Mouse (Mus musculus): ENCODE data around the gene Ckmt1. TPM values are rescaled to one million over a fixed set of nuclear protein-coding genes. Genes with fewer than 3 reads are reported as not detected.
"Not testable (repeated sequence)": the region's sequence is repeated elsewhere in the genome, so short reads cannot be mapped to it uniquely, and the experiment has no call there.

The Ckmt1 gene
- total RNA-seq, 2 experiments from 2014 or later, result 360 to 396 TPM

- Histone ChIP-seq H3K27ac (no peak overlapping the region; the same call in 1 of the 2 replicates), H3K4me3 (no peak overlapping the region)
- no peak for TF ChIP-seq CTCF (conservative IDR thresholded peaks at IDR 0.05)
- DNase-seq (ENCODE audit: low spot score in 2 of 2), result no peak
These were observed 6.1 kb downstream of the Ckmt1 start for GRCm38 (mm10) chr2:121363656-121364055.

- H3K4me3 ChIP-seq, result no peak overlapping the region
- no peak for DNase-seq (ENCODE audit: low spot score in 2 of 2)
- no peak for TF ChIP-seq CTCF (conservative IDR thresholded peaks at IDR 0.05)
- no peak overlapping the region for H3K27ac ChIP-seq
These were observed 11.3 kb downstream of the Ckmt1 start for GRCm38 (mm10) chr2:121368831-121369230.

GRCm38 (mm10) chr2:121370921-121371320, 13.4 kb downstream of the Ckmt1 start:
- no peak overlapping the region for H3K27ac ChIP-seq
- TF ChIP-seq CTCF (conservative IDR thresholded peaks at IDR 0.05), result no peak
- DNase-seq (ENCODE audit: low spot score in 2 of 2), result no peak
- H3K4me3 ChIP-seq, result no peak overlapping the region

DNA sequence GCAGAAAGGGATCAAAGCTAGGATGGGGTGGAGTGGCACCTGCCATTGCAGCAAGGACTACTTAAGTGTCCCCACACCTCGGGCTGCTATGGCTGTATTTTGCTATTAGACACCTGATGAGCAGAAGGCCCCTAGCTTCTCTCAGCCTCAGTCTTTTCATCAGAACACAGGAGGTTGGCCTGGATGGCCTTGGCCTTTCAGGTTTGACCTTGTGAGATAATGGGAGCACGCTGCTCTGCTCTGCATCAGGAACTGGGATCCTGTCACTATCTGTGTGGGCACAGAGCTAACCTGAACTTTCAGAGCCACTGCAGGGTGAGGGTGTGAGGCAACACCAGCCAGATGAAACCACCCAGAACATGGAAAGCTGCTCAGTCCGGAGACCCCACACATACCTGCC, 14.8 kb downstream of the Ckmt1 start:
- no peak for TF ChIP-seq CTCF (conservative IDR thresholded peaks at IDR 0.05)
- Histone ChIP-seq H3K4me3 (no peak overlapping the region), H3K27ac (no peak overlapping the region)
- no peak for DNase-seq (ENCODE audit: low spot score in 2 of 2)

GRCm38 (mm10) chr2:121374766-121375165, 17.3 kb downstream of the Ckmt1 start:
- H3K27ac ChIP-seq, result no peak overlapping the region
- DNase-seq (ENCODE audit: low spot score in 2 of 2), result no peak

DNA sequence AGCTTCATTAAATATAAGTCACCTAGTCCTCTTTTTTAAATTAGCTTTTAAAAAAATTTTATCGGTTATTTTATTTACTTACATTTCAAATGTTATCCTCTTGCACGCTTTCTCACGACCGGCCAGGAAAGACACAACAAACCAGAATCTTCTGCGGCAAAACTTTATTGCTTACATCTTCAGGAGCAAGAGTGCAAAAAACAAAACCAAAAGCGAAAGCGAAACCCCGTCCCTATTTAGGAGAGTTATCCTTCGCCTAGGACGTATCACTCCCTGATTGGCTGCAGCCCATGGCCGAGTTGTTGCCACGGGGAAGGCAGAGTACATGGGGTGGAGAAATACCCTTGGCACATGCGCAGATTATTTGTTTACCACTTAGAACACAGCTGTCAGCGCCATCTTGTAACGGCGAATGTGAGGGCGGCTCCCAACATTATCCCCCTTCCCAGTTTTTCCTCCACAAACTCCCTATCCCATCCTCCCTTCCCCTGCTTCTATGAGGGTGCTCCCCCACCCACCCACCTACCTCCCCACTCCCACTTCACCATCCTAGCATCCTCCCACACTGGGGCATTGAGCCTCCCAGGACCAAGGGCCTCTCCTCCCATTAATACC, 29.6 kb downstream of the Ckmt1 start, which contains the start of gene Strc:
TSS of gene Strc (minus strand) at position 208 of the 615 bp plus-strand sequence.
- not testable (repeated sequence) for H3K27ac ChIP-seq; H3K4me3 ChIP-seq; DNase-seq (ENCODE audit: low spot score in 2 of 2)

More at GRCm38 (mm10) chr2:121374766-121375165, 17.3 kb downstream of the Ckmt1 start:
- H3K4me3 ChIP-seq, result no peak overlapping the region
- no peak for TF ChIP-seq CTCF (conservative IDR thresholded peaks at IDR 0.05)

DNA sequence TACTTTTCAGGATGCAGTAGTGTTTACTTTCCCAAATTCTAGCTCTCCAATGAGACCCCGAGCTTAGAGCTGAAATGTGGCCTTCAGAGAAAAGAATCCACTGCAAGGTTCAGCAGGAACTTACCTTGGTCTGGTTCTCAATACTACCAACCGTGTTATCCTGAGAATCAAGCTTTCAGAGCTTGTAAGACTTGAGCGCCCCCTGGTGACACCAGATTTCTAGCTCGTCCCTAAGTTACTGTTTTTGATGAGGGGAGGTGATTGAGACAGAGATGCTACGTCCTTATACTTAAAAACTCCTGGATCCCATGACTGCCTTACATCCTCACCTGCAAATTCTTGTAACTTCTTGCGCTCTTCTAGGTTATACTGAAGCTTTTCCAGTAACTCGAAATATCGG, 39.1 kb downstream of the Ckmt1 start:
- DNase-seq (ENCODE audit: low spot score in 2 of 2), result peak; percentile 77 to 91
- TF ChIP-seq CTCF (conservative IDR thresholded peaks at IDR 0.05), result peak; percentile 88
- no peak overlapping the region for H3K4me3 ChIP-seq

DNA sequence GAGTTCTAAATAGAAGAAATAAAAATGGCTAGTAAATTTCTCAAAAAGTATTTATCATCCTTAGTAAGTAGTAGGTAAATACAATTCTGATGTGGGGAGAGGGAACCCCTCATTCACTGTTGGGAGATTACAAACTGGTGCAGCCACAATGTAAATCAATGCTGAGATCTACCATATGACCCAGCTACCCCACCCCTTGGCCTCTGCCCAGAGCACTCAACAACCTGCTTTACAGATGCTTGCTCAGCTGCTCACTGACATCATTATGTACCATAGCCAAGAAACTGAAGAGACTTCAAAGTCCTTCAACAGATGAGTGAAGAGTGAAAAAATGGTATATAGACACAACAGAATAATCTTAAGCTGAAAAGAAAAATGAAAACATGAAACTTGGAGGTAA, 45.8 kb downstream of the Ckmt1 start:
- H3K27ac ChIP-seq, result no peak overlapping the region
- no peak overlapping the region for H3K4me3 ChIP-seq
- TF ChIP-seq CTCF (conservative IDR thresholded peaks at IDR 0.05), result no peak
- DNase-seq (ENCODE audit: low spot score in 2 of 2), result no peak

More for the DNA sequence above, 39.1 kb downstream of the Ckmt1 start:
- H3K27ac ChIP-seq, result no peak overlapping the region

GRCm38 (mm10) chr2:121408160-121408559, 50.6 kb downstream of the Ckmt1 start:
- Histone ChIP-seq H3K27ac (no peak overlapping the region), H3K4me3 (no peak overlapping the region)
- no peak for DNase-seq (ENCODE audit: low spot score in 2 of 2)
- TF ChIP-seq CTCF (conservative IDR thresholded peaks at IDR 0.05), result peak; percentile 77

DNA sequence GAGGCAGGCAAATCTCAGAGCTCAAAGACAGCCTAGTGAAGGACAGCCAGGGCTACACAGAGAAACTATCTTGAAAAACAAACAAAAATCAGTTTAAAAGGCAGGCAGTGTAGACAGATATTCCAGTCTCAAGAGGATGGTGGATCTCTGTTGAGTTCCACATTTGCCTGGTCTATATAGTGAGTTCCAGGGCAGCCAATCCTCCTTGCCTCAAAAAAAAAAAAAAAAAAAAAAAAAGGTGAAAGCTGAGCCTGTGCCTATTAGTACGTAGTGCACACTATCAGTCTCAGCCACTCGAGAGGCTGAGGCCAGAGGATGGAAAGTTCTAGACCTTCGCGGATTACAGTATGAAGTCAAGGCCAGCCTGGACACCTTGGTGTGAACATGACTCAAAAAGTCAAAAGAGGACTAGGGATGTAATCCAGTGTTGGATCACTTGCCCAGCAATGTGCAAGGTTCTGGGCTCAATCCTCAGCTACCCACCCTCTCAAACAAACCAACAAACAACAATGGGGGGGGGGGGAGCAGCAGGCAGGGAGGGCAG, 55.4 kb downstream of the Ckmt1 start:
- peak in 1 of 2 experiments; percentile 11 for DNase-seq (ENCODE audit: low spot score in 2 of 2)
- peak overlapping the region; percentile 100 for H3K4me3 ChIP-seq
- TF ChIP-seq CTCF (conservative IDR thresholded peaks at IDR 0.05), result no peak
- H3K27ac ChIP-seq, result peak overlapping the region; percentile 98

Other genes with a start within 250 kb of the Ckmt1 start
- under 1 TPM in 1 of 2 experiments, not detected in 1; 0.33 TPM for gene Tgm7, start 247.9 kb upstream of the Ckmt1 start, total RNA-seq (2021)
- 10 to 100 TPM; 17.6 to 17.9 TPM for gene Adal, start 217.3 kb upstream of the Ckmt1 start, total RNA-seq (2021)
- 1 to 10 TPM; 8.3 to 9.6 TPM for gene Lcmt2, start 217.1 kb upstream of the Ckmt1 start, total RNA-seq (2021)
- gene Tubgcp4, start 187.1 kb upstream of the Ckmt1 start, total RNA-seq (2021), result 10 to 100 TPM; 39.0 to 42.3 TPM
- gene Zscan29, start 186.6 kb upstream of the Ckmt1 start, total RNA-seq (2021), result 1 to 10 TPM; 5.0 to 6.6 TPM
- gene Trp53bp1, start 86.3 kb upstream of the Ckmt1 start, total RNA-seq (2021), result 100 to 1,000 TPM; 148 to 162 TPM
- 100 to 1,000 TPM; 622 to 629 TPM for gene Map1a, start 68.1 kb upstream of the Ckmt1 start, total RNA-seq (2021)
- 100 to 1,000 TPM; 106 to 110 TPM for gene Ppip5k1, start 2.3 kb upstream of the Ckmt1 start, total RNA-seq (2021)
- under 1 TPM; 0.46 to 0.69 TPM for gene Strc, start 29.5 kb downstream of the Ckmt1 start, total RNA-seq (2021)
- gene Pdia3, start 56.1 kb downstream of the Ckmt1 start, total RNA-seq (2021), result 100 to 1,000 TPM; 170 to 193 TPM
- 1 to 10 TPM; 5.3 TPM for gene Catsper2, start 56.1 kb downstream of the Ckmt1 start, total RNA-seq (2021)
- not detected for gene Ell3, start 86.6 kb downstream of the Ckmt1 start, total RNA-seq (2021)
- gene Serf2, start 91.5 kb downstream of the Ckmt1 start, total RNA-seq (2021), result 100 to 1,000 TPM; 146 to 155 TPM
- gene Hypk, start 95.6 kb downstream of the Ckmt1 start, total RNA-seq (2021), result 10 to 100 TPM; 17.6 to 18.2 TPM
- under 1 TPM; 0.47 to 0.82 TPM for gene Serinc4, start 99.1 kb downstream of the Ckmt1 start, total RNA-seq (2021)
- gene Mfap1b, start 116.4 kb downstream of the Ckmt1 start, total RNA-seq (2021), result 10 to 100 TPM; 45.3 to 47.2 TPM
- 10 to 100 TPM; 31.4 to 34.0 TPM for gene Mfap1a, start 149.0 kb downstream of the Ckmt1 start, total RNA-seq (2021)
- gene Wdr76, start 149.0 kb downstream of the Ckmt1 start, total RNA-seq (2021), result 1 to 10 TPM; 2.6 to 2.8 TPM

Measured in layer of hippocampus, adult 2 months (tissue).